Mouse (Mus musculus) megakaryocyte-erythroid progenitor cell, adult 5-6 weeks (primary cell): Measurements from ENCODE around the gene Nsun2. TPM values are rescaled to one million over a fixed set of nuclear protein-coding genes. Genes with fewer than 3 reads are reported as not detected.

Experiments used
- ATAC-seq: replicated peaks from 2 replicates; pipeline ENCODE4 v1.8.0; 2016; ENCODE audit warnings: mild to moderate bottlenecking, inconsistent platforms; ENCODE audit not compliant: severe bottlenecking, poor library complexity, low FRiP score, low TSS enrichment
- total RNA-seq, 2 experiments: library from RNA; stranded (forward) in 1 of 2; stranded (reverse) in 1 of 2; fragments of 200-1000, 215-1000 nt in 1 of 2; fragments of >200 nt in 1 of 2; fragmentation: Nextera tagmentation in 1 of 2; gene quantifications; 2 replicates each; pipeline ENCODE4 v1.2.3; 2014 to 2017

Gene Nsun2
- total RNA-seq (2014; fragmentation: Nextera tagmentation), result 194 and 202 TPM in 2 replicates
- total RNA-seq (2017), result 324 and 335 TPM in 2 replicates

GRCm38 (mm10) chr13:69533405-69534333, at the start of gene Nsun2:
Nsun2 (plus strand) TSS chr13:69533746.
- 0 out of 2 replicates have a peak, but pooled peaks have one; percentile 11 for ATAC-seq

GRCm38 (mm10) chr13:69485326-69485725, 48.2 kb upstream of the Nsun2 start:
- ATAC-seq, result peak; percentile 54

- ATAC-seq, result no peak
Measured at GRCm38 (mm10) chr13:69485833-69486232, 47.7 kb upstream of the Nsun2 start.

- no peak for ATAC-seq
Measured at GRCm38 (mm10) chr13:69487108-69487507, 46.4 kb upstream of the Nsun2 start.

GRCm38 (mm10) chr13:69487611-69488275, 45.8 kb upstream of the Nsun2 start:
- no peak for ATAC-seq

- ATAC-seq, result no peak
Measured at GRCm38 (mm10) chr13:69488565-69489255, 44.8 kb upstream of the Nsun2 start.

GRCm38 (mm10) chr13:69489777-69490176, 43.8 kb upstream of the Nsun2 start:
- ATAC-seq, result no peak

GRCm38 (mm10) chr13:69492876-69493463, 40.6 kb upstream of the Nsun2 start:
- peak; percentile 94 for ATAC-seq

- no peak for ATAC-seq
Measured at GRCm38 (mm10) chr13:69498276-69498675, 35.3 kb upstream of the Nsun2 start.

- peak; percentile 74 for ATAC-seq
Measured at GRCm38 (mm10) chr13:69502157-69502750, 31.3 kb upstream of the Nsun2 start.

- ATAC-seq, result no peak
Measured at GRCm38 (mm10) chr13:69502863-69503262, 30.7 kb upstream of the Nsun2 start.

GRCm38 (mm10) chr13:69506341-69507086, 27.0 kb upstream of the Nsun2 start:
- ATAC-seq, result peak; percentile 85

GRCm38 (mm10) chr13:69507666-69508065, 25.9 kb upstream of the Nsun2 start:
- no peak for ATAC-seq

- peak; percentile 24 for ATAC-seq
Measured at GRCm38 (mm10) chr13:69509391-69510244, 23.9 kb upstream of the Nsun2 start.

GRCm38 (mm10) chr13:69515091-69515490, 18.5 kb upstream of the Nsun2 start:
- no peak for ATAC-seq

GRCm38 (mm10) chr13:69517445-69517844, 16.1 kb upstream of the Nsun2 start:
- ATAC-seq, result no peak

- no peak for ATAC-seq
Measured at GRCm38 (mm10) chr13:69519137-69519536, 14.4 kb upstream of the Nsun2 start.
